Mouse (Mus musculus) midbrain, embryonic 14.5 days (tissue): Measurements from ENCODE around the gene Insr. TPM values are rescaled to one million over a fixed set of nuclear protein-coding genes. Genes with fewer than 3 reads are reported as not detected.

ENCODE experiments used
- ATAC-seq: fragments of 200-750 bp; cut with Nextera tagmentation; 2 replicates; pipeline ENCODE4 v1.8.0; 2017; ENCODE audit warnings: moderate number of reproducible peaks, moderate library complexity; ENCODE audit not compliant: low FRiP score, low TSS enrichment
- DNase-seq: peaks from one replicate; pipeline ENCODE4 v3.0.0-alpha.2; 2015
- H3K27ac ChIP-seq: fragments of 300-500 bp; sonication (generic); replicated peaks from 2 replicates; pipeline ENCODE4 v1.5.1; 2014; ENCODE audit warnings: mild to moderate bottlenecking, low read depth, low read length, moderate library complexity
- H3K27me3 ChIP-seq: fragments of 300-500 bp; sonication (generic); 2 replicates; pipeline ENCODE4 v1.6.1; 2014; ENCODE audit warnings: low read length, control low read depth, mixed read lengths; ENCODE audit not compliant: control insufficient read depth, insufficient read depth
- H3K36me3 ChIP-seq: fragments of 300-500 bp; sonication (generic); 2 replicates; pipeline ENCODE4 v1.6.1; 2014; ENCODE audit warnings: low read length, control low read depth; ENCODE audit not compliant: control insufficient read depth, insufficient read depth
- H3K4me1 ChIP-seq: fragments of 300-500 bp; sonication (generic); 2 replicates; pipeline ENCODE4 v1.6.1; 2014; ENCODE audit warnings: mild to moderate bottlenecking, antibody characterized with exemption, low read length, control low read depth; ENCODE audit not compliant: control insufficient read depth, insufficient read depth
- H3K4me2 ChIP-seq: fragments of 300-500 bp; sonication (generic); 2 replicates; pipeline ENCODE4 v1.6.1; 2014; ENCODE audit warnings: mild to moderate bottlenecking, low read length, moderate library complexity
- H3K4me3 ChIP-seq: fragments of 300-500 bp; sonication (generic); replicated peaks from 2 replicates; pipeline ENCODE4 v1.5.1; 2014; ENCODE audit warnings: low read depth, low read length
- H3K9ac ChIP-seq: fragments of 300-500 bp; sonication (generic); replicated peaks from 2 replicates; pipeline ENCODE4 v1.6.1; 2014; ENCODE audit warnings: mild to moderate bottlenecking, low read length, moderate library complexity
- H3K9me3 ChIP-seq: fragments of 300-500 bp; sonication (generic); 2 replicates; pipeline ENCODE4 v1.6.1; 2016; ENCODE audit warnings: low read length, control low read depth, mixed read lengths; ENCODE audit not compliant: control insufficient read depth
- WGBS: fragments of 180-500 bp; shearing (Covaris S2); extraction: QIAGEN DNeasy Blood & Tissue Kit; methylation state at CpG from one replicate; pipeline ENCODE4 v1.1.7; 2014; 5-methylcytosine and 5-hydroxymethylcytosine counted together
- polyA plus RNA-seq: library from polyadenylated mRNA; unstranded; fragments of >200 nt; fragmentation: Nextera tagmentation; extraction: Ambion mirVana; gene quantifications from 2 replicates; pipeline ENCODE4 v1.2.1, GENCODE M21; 2014

Insr gene
- polyA plus RNA-seq, 1 experiment from 2014 or later = 55.0 TPM

- Histone ChIP-seq H3K4me1 (peaks cover 22% of the 10 kb centered on the region), H3K36me3 (no peaks in the 10 kb centered on the region), H3K4me2 (peak overlapping the region; percentile 88), H3K27ac (no peak overlapping the region), H3K4me3 (peak overlapping the region; percentile 95), H3K9me3 (no peaks in the 10 kb centered on the region), H3K9ac (peak overlapping the region; percentile 95), H3K27me3 (no peaks in the 10 kb centered on the region)
- DNase-seq (no peak), ATAC-seq (no peak; the same call in 1 of the 2 replicates)
- WGBS = under 1% methylated on average over 18 of the region's 18 CpGs
Measured at GRCm38 (mm10) chr8:3279721-3280077, 282 bp upstream of the Insr start.

DNA sequence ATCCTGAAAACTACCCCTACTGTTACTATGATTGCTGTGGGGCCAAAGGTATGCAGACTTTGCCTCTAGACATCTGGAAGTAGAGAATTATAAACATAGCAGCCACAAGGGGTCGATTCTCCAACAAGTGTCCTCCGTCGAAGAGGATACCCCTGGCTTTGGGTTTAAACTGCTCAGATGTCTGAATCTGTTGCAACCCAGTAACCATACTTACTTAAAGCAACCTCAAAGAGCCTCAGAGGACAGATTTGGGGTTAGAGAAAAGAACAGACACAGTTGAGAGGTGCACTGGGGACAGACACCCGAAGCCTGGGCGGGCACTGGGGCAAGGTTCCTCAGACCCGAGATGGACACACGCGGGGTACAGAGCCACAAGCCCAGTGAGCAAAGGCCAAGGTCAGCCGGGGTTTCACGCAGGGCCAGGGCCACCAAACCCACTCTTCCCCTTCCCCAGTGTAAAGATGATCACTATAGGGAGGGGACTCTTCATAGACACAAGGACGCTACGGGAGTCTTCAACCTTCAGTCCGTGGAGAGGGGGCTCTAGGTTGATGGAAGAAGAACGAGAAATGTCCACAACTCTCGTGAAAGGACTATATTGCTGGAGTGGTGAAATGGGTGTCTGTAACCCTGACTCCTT lies 1.1 kb downstream of the Insr start:
- H3K4me3 ChIP-seq = peak overlapping the region; percentile 95
- WGBS = 54% methylated on average over 15 of the region's 15 CpGs
- peaks cover 22% of the 10 kb centered on the region for H3K4me1 ChIP-seq
- ATAC-seq (no peak), DNase-seq (peak; percentile 9)
- H3K36me3 ChIP-seq = no peaks in the 10 kb centered on the region
- H3K27ac ChIP-seq = peak overlapping the region; percentile 81; the same call in 1 of the 2 replicates
- no peaks in the 10 kb centered on the region for H3K27me3 ChIP-seq
- H3K4me2 ChIP-seq = peak overlapping the region; percentile 88
- no peaks in the 10 kb centered on the region for H3K9me3 ChIP-seq
- peak overlapping the region; percentile 95 for H3K9ac ChIP-seq

DNA sequence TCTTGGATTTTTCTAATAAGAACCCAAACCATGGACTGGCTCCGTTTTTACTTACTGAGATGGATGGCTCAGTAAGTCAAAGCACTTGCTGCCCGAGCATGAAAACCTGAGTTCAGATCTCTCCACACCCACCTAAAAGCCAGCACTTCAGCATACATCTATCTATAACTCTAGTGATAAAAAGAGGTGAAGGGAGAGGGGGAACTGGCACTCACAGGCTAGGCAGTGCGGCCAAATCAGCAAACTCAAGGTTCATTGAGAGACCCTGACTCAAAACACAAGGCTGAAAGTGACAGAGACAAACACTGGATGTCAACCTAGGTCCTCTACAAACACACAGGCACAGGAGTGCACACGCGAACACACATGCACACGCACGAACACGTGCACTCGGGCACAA lies 2.2 kb downstream of the Insr start:
- Histone ChIP-seq H3K27me3 (no peaks in the 10 kb centered on the region), H3K4me3 (peak overlapping the region; percentile 95; the same call in 1 of the 2 replicates), H3K9me3 (no peaks in the 10 kb centered on the region), H3K4me2 (peak overlapping the region; percentile 88), H3K9ac (no peak overlapping the region), H3K27ac (no peak overlapping the region), H3K4me1 (peaks cover 22% of the 10 kb centered on the region), H3K36me3 (no peaks in the 10 kb centered on the region)
- ATAC-seq (no peak), DNase-seq (no peak)
- 97% methylated on average over 9 of the region's 9 CpGs for WGBS

- Histone ChIP-seq H3K27me3 (no peaks in the 10 kb centered on the region), H3K4me2 (no peak overlapping the region), H3K9ac (no peak overlapping the region), H3K4me1 (peaks cover 22% of the 10 kb centered on the region), H3K9me3 (no peaks in the 10 kb centered on the region), H3K27ac (no peak overlapping the region), H3K4me3 (no peak overlapping the region), H3K36me3 (no peaks in the 10 kb centered on the region)
- no peak for DNase-seq
- no peak for ATAC-seq
- WGBS = 98% methylated on average over 8 of the region's 8 CpGs
Measured at GRCm38 (mm10) chr8:3276009-3276408, 3.4 kb downstream of the Insr start.

DNA sequence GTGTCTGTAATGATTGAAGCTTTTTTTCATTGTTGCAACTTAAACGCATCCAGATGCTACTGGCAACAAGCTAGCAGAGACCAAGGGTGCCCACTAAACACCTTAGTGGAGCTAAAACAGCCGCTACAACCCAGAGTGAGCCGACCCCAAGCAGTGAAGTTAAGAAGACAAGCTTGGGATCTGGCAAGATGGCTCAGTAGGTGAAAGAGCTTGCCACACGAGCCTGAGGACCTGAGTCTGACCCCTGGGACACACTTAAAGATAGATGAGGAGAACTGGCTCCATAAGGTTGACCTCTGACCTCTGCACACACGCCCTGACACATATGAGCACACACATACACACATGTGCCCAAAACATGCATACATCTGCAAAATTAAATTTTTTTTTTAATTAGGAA lies 4.2 kb downstream of the Insr start:
- no peak overlapping the region for H3K4me3 ChIP-seq
- no peaks in the 10 kb centered on the region for H3K27me3 ChIP-seq
- WGBS = 83% methylated on average over 5 of the region's 5 CpGs
- no peak for DNase-seq
- H3K4me1 ChIP-seq = peaks cover 20% of the 10 kb centered on the region
- H3K27ac ChIP-seq = no peak overlapping the region
- no peaks in the 10 kb centered on the region for H3K9me3 ChIP-seq
- no peaks in the 10 kb centered on the region for H3K36me3 ChIP-seq
- no peak overlapping the region for H3K4me2 ChIP-seq
- no peak for ATAC-seq
- H3K9ac ChIP-seq = no peak overlapping the region

- peaks cover 19% of the 10 kb centered on the region for H3K4me1 ChIP-seq
- no peak for DNase-seq
- no peak for ATAC-seq
- H3K27ac ChIP-seq = no peak overlapping the region
- no peaks in the 10 kb centered on the region for H3K36me3 ChIP-seq
- no peak overlapping the region for H3K4me2 ChIP-seq
- no peaks in the 10 kb centered on the region for H3K27me3 ChIP-seq
- no peak overlapping the region for H3K9ac ChIP-seq
- no peak overlapping the region for H3K4me3 ChIP-seq
- 95% methylated on average over 3 of the region's 3 CpGs for WGBS
- H3K9me3 ChIP-seq = no peaks in the 10 kb centered on the region
Measured at GRCm38 (mm10) chr8:3273799-3274198, 5.6 kb downstream of the Insr start.

GRCm38 (mm10) chr8:3267449-3267761 lies 12.0 kb downstream of the Insr start:
- Histone ChIP-seq H3K9me3 (0 out of 2 replicates have a peak, but pooled peaks cover 5% of the 10 kb centered on the region), H3K27me3 (no peaks in the 10 kb centered on the region), H3K4me2 (no peak overlapping the region), H3K4me1 (no peaks in the 10 kb centered on the region), H3K27ac (no peak overlapping the region), H3K9ac (no peak overlapping the region), H3K4me3 (no peak overlapping the region), H3K36me3 (no peaks in the 10 kb centered on the region)
- 95% methylated on average over 3 of the region's 3 CpGs for WGBS
- ATAC-seq (no peak), DNase-seq (no peak)

DNA sequence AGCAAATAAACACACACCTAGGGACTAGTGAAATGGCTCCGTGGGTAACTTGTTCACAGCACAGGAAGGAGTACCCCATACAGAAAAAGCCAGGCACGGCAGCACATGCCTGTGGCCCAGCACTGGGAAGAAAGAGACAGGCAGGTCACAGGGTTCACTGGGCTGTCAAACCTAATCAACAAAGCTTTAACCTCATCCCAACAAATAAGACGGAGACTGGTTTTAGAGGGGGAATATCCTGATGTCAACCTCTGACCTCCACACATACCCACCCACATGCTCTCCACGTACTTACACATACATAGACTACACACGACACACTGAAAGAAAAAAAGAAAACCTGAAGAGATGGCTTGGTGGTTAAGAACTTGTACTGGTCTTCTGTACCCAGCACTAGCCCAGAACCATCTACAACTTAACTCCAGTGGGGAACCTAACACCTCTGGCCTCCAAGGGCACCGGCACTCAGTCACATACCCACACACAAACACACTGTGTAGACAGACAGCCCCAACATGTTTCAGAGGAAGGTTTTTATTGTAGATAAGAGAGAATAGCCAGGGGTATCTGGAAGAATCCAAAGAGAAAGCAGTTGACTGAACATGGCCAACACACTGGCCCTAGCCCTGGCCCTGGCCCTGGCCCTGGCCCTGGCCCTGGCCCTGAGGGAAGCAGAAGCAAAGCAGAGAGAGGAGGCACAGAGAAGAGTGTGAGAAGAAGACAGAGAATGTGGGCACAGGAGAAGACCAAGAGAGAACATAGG lies 12.6 kb downstream of the Insr start:
- no peak overlapping the region for H3K27ac ChIP-seq
- H3K27me3 ChIP-seq = no peaks in the 10 kb centered on the region
- DNase-seq = no peak
- WGBS = 82% methylated on average over 6 of the region's 6 CpGs
- 0 out of 2 replicates have a peak, but pooled peaks cover 5% of the 10 kb centered on the region for H3K9me3 ChIP-seq
- no peak overlapping the region for H3K4me2 ChIP-seq
- H3K36me3 ChIP-seq = no peaks in the 10 kb centered on the region
- H3K9ac ChIP-seq = no peak overlapping the region
- no peak overlapping the region for H3K4me3 ChIP-seq
- ATAC-seq = no peak
- H3K4me1 ChIP-seq = no peaks in the 10 kb centered on the region

GRCm38 (mm10) chr8:3265182-3265581 lies 14.2 kb downstream of the Insr start:
- H3K4me2 ChIP-seq = no peak overlapping the region
- H3K9ac ChIP-seq = no peak overlapping the region
- 0 out of 2 replicates have a peak, but pooled peaks cover 5% of the 10 kb centered on the region for H3K9me3 ChIP-seq
- H3K27ac ChIP-seq = no peak overlapping the region
- DNase-seq (no peak), ATAC-seq (no peak)
- 89% methylated on average over 3 of the region's 3 CpGs for WGBS
- no peaks in the 10 kb centered on the region for H3K36me3 ChIP-seq
- no peaks in the 10 kb centered on the region for H3K27me3 ChIP-seq
- no peaks in the 10 kb centered on the region for H3K4me1 ChIP-seq
- no peak overlapping the region for H3K4me3 ChIP-seq
